Mouse (Mus musculus) embryonic facial prominence, embryonic 13.5 days (tissue): ENCODE measurements around the gene Gp9. TPM values are rescaled to one million over a fixed set of nuclear protein-coding genes. Genes with fewer than 3 reads are reported as not detected.
A peak's percentile ranks its signal among the peaks of the same experiment; 100 is the strongest.

ENCODE experiments used
- ATAC-seq: fragments of 200-750 bp; cut with Nextera tagmentation; 2 replicates; pipeline ENCODE4 v1.8.0; 2017; ENCODE audit warnings: low read depth; ENCODE audit not compliant: insufficient number of reproducible peaks, insufficient read depth, low FRiP score, low TSS enrichment
- H3K27ac ChIP-seq: fragments of 300-500 bp; sonication (generic); 2 replicates; pipeline ENCODE4 v1.5.1; 2015; ENCODE audit warnings: moderate library complexity, mild to moderate bottlenecking, inconsistent platforms
- H3K27me3 ChIP-seq: fragments of 300-500 bp; sonication (generic); 2 replicates; pipeline ENCODE4 v1.6.1; 2015; ENCODE audit warnings: mild to moderate bottlenecking, inconsistent platforms
- H3K36me3 ChIP-seq: fragments of 300-500 bp; sonication (generic); 2 replicates; pipeline ENCODE4 v1.6.1; 2015; ENCODE audit warnings: mild to moderate bottlenecking, inconsistent platforms
- H3K4me1 ChIP-seq: fragments of 300-500 bp; sonication (generic); 2 replicates; pipeline ENCODE4 v1.6.1; 2015; ENCODE audit warnings: inconsistent platforms
- H3K4me2 ChIP-seq: fragments of 300-500 bp; sonication (generic); 2 replicates; pipeline ENCODE4 v1.6.1; 2015; ENCODE audit warnings: moderate library complexity, mild to moderate bottlenecking, inconsistent platforms
- H3K4me3 ChIP-seq: fragments of 300-500 bp; sonication (generic); 2 replicates; pipeline ENCODE4 v1.5.1; 2015; ENCODE audit warnings: mild to moderate bottlenecking, inconsistent platforms
- H3K9ac ChIP-seq: fragments of 300-500 bp; sonication (generic); 2 replicates; pipeline ENCODE4 v1.6.1; 2015; ENCODE audit warnings: mild to moderate bottlenecking, inconsistent platforms
- H3K9me3 ChIP-seq: fragments of 300-500 bp; sonication (generic); 2 replicates; pipeline ENCODE4 v1.6.1; 2016; ENCODE audit warnings: inconsistent platforms
- WGBS: fragments of 180-500 bp; shearing (Covaris S2); methylation state at CpG from one replicate; pipeline ENCODE4 v1.1.7; 2015; ENCODE audit warnings: mixed read lengths; 5-methylcytosine and 5-hydroxymethylcytosine counted together
- polyA plus RNA-seq: library from polyadenylated mRNA; unstranded; fragments of >200 nt; fragmentation: Nextera tagmentation; extraction: Ambion mirVana; gene quantifications from 2 replicates; pipeline ENCODE4 v1.2.1, GENCODE M21; 2015

Gene Gp9
- polyA plus RNA-seq = 1.8 and 2.5 TPM in 2 replicates

GRCm38 (mm10) chr6:87777842-87778241 lies at the start of gene Gp9:
Gene Gp9 (plus strand): TSS chr6:87778072.
- Histone ChIP-seq H3K4me1 (no peaks in the 10 kb centered on the region; the same call in 1 of the 2 replicates), H3K27ac (no peak within 1 kb of the TSS), H3K9ac (no peak within 1 kb of the TSS), H3K36me3 (no peaks in the 10 kb centered on the region), H3K4me3 (no peak within 1 kb of the TSS), H3K9me3 (no peaks in the 10 kb centered on the region), H3K4me2 (no peak within 1 kb of the TSS), H3K27me3 (no peaks in the 10 kb centered on the region)
- WGBS = 82% methylated on average over 2 of the region's 2 CpGs
- no peak for ATAC-seq

GRCm38 (mm10) chr6:87728102-87728501 lies 49.8 kb upstream of the Gp9 start:
- no peaks in the 10 kb centered on the region for H3K9me3 ChIP-seq
- no peak overlapping the region for H3K4me3 ChIP-seq
- peaks cover 56% of the 10 kb centered on the region for H3K27me3 ChIP-seq
- peaks cover 29% of the 10 kb centered on the region for H3K4me1 ChIP-seq
- no peak overlapping the region for H3K9ac ChIP-seq
- H3K4me2 ChIP-seq = no peak overlapping the region
- ATAC-seq = no peak
- no peaks in the 10 kb centered on the region for H3K36me3 ChIP-seq
- H3K27ac ChIP-seq = no peak overlapping the region
- WGBS = 66% methylated on average over 3 of the region's 3 CpGs

GRCm38 (mm10) chr6:87730141-87730540 lies 47.7 kb upstream of the Gp9 start:
- ATAC-seq = no peak
- no peak overlapping the region for H3K27ac ChIP-seq
- H3K4me1 ChIP-seq = peaks cover 35% of the 10 kb centered on the region
- H3K4me2 ChIP-seq = peak overlapping the region; percentile 96
- no peaks in the 10 kb centered on the region for H3K36me3 ChIP-seq
- WGBS = 13% methylated on average over 13 of the region's 13 CpGs
- peaks cover 77% of the 10 kb centered on the region for H3K27me3 ChIP-seq
- no peaks in the 10 kb centered on the region for H3K9me3 ChIP-seq
- peak overlapping the region; percentile 59 for H3K4me3 ChIP-seq
- 0 out of 2 replicates have a peak overlapping the region, but pooled peaks have one; percentile 69 for H3K9ac ChIP-seq

- Histone ChIP-seq H3K9me3 (no peaks in the 10 kb centered on the region), H3K36me3 (no peaks in the 10 kb centered on the region), H3K9ac (peak within 1 kb of the TSS; percentile 69), H3K4me1 (peaks cover 35% of the 10 kb centered on the region), H3K27me3 (peaks cover 84% of the 10 kb centered on the region), H3K4me3 (peak within 1 kb of the TSS; percentile 59), H3K4me2 (peak within 1 kb of the TSS; percentile 96), H3K27ac (no peak within 1 kb of the TSS)
- ATAC-seq = peak; percentile 32; the same call in 1 of the 2 replicates
- under 1% methylated on average over 86 of the region's 90 CpGs for WGBS
These were observed 47.0 kb upstream of the Gp9 start, which contains the start of gene Efcc1 for GRCm38 (mm10) chr6:87730591-87731462. Gene Efcc1 (plus strand): TSS chr6:87730869.

- 3% methylated on average over 18 of the region's 19 CpGs for WGBS
- H3K27me3 ChIP-seq = peaks cover 86% of the 10 kb centered on the region
- H3K9ac ChIP-seq = peak overlapping the region; percentile 69
- no peak overlapping the region for H3K27ac ChIP-seq
- no peak for ATAC-seq
- H3K4me2 ChIP-seq = peak overlapping the region; percentile 96
- no peaks in the 10 kb centered on the region for H3K36me3 ChIP-seq
- no peaks in the 10 kb centered on the region for H3K9me3 ChIP-seq
- peaks cover 35% of the 10 kb centered on the region for H3K4me1 ChIP-seq
- peak overlapping the region; percentile 59 for H3K4me3 ChIP-seq
These were observed 46.3 kb upstream of the Gp9 start for GRCm38 (mm10) chr6:87731463-87732095.

GRCm38 (mm10) chr6:87732151-87733011 lies 45.5 kb upstream of the Gp9 start:
- 3% methylated on average over 52 of the region's 53 CpGs for WGBS
- Histone ChIP-seq H3K9ac (0 out of 2 replicates have a peak overlapping the region, but pooled peaks have one; percentile 40), H3K4me3 (peak overlapping the region; percentile 59), H3K27ac (no peak overlapping the region), H3K4me2 (peak overlapping the region; percentile 96), H3K27me3 (peaks cover 85% of the 10 kb centered on the region), H3K9me3 (no peaks in the 10 kb centered on the region), H3K36me3 (no peaks in the 10 kb centered on the region), H3K4me1 (peaks cover 35% of the 10 kb centered on the region)
- ATAC-seq = 0 out of 2 replicates have a peak, but pooled peaks have one; percentile 33

GRCm38 (mm10) chr6:87733131-87733930 lies 44.5 kb upstream of the Gp9 start:
- peak overlapping the region; percentile 96 for H3K4me2 ChIP-seq
- H3K27ac ChIP-seq = no peak overlapping the region
- H3K9me3 ChIP-seq = no peaks in the 10 kb centered on the region
- H3K4me3 ChIP-seq = peak overlapping the region; percentile 59; the same call in 1 of the 2 replicates
- ATAC-seq = no peak
- 23% methylated on average over 14 of the region's 14 CpGs for WGBS
- no peaks in the 10 kb centered on the region for H3K36me3 ChIP-seq
- peaks cover 76% of the 10 kb centered on the region for H3K27me3 ChIP-seq
- 0 out of 2 replicates have a peak overlapping the region, but pooled peaks have one; percentile 3 for H3K9ac ChIP-seq
- peaks cover 35% of the 10 kb centered on the region for H3K4me1 ChIP-seq

- Histone ChIP-seq H3K4me1 (peaks cover 35% of the 10 kb centered on the region), H3K4me3 (no peak overlapping the region), H3K27me3 (peaks cover 69% of the 10 kb centered on the region), H3K36me3 (no peaks in the 10 kb centered on the region), H3K4me2 (no peak overlapping the region), H3K9me3 (no peaks in the 10 kb centered on the region), H3K27ac (no peak overlapping the region), H3K9ac (no peak overlapping the region)
- WGBS = 68% methylated on average over 5 of the region's 5 CpGs
- no peak for ATAC-seq
These were observed 43.7 kb upstream of the Gp9 start for GRCm38 (mm10) chr6:87734136-87734535.

- ATAC-seq = no peak
- no peak overlapping the region for H3K9ac ChIP-seq
- H3K9me3 ChIP-seq = no peaks in the 10 kb centered on the region
- no peak overlapping the region for H3K4me3 ChIP-seq
- peaks cover 18% of the 10 kb centered on the region for H3K4me1 ChIP-seq
- WGBS = 73% methylated on average over 4 of the region's 4 CpGs
- no peaks in the 10 kb centered on the region for H3K36me3 ChIP-seq
- H3K27me3 ChIP-seq = peaks cover 42% of the 10 kb centered on the region
- no peak overlapping the region for H3K4me2 ChIP-seq
- H3K27ac ChIP-seq = no peak overlapping the region
These were observed 40.9 kb upstream of the Gp9 start for GRCm38 (mm10) chr6:87736923-87737322.

GRCm38 (mm10) chr6:87737921-87738626 lies 39.8 kb upstream of the Gp9 start:
- Histone ChIP-seq H3K4me3 (no peak overlapping the region), H3K9me3 (no peaks in the 10 kb centered on the region), H3K36me3 (no peaks in the 10 kb centered on the region), H3K4me1 (peaks cover 6% of the 10 kb centered on the region), H3K27me3 (peaks cover 30% of the 10 kb centered on the region), H3K27ac (no peak overlapping the region), H3K9ac (peak overlapping the region; percentile 18; the same call in 1 of the 2 replicates), H3K4me2 (no peak overlapping the region)
- ATAC-seq = no peak
- 57% methylated on average over 4 of the region's 4 CpGs for WGBS
